Mouse (Mus musculus) stomach, postnatal 0 days (tissue): Measurements from ENCODE around the gene Rnf8. TPM values are rescaled to one million over a fixed set of nuclear protein-coding genes. Genes with fewer than 3 reads are reported as not detected.

Experiments used
- ATAC-seq: fragments of 200-750 bp; cut with Nextera tagmentation; 2 replicates; pipeline ENCODE4 v1.8.0; 2017; ENCODE audit not compliant: low FRiP score, low TSS enrichment
- DNase-seq: peaks from one replicate; pipeline ENCODE4 v3.0.0-alpha.2; 2016; ENCODE audit warnings: low spot score
- H3K27ac ChIP-seq: fragments of 300-500 bp; sonication (generic); replicated peaks from 2 replicates; pipeline ENCODE4 v1.5.1; 2014; ENCODE audit warnings: mild to moderate bottlenecking, control low read depth
- H3K27me3 ChIP-seq: fragments of 300-500 bp; sonication (generic); 2 replicates; pipeline ENCODE4 v1.6.1; 2014; ENCODE audit warnings: low read length; ENCODE audit not compliant: control insufficient read depth, insufficient read depth
- H3K36me3 ChIP-seq: fragments of 300-500 bp; sonication (generic); 2 replicates; pipeline ENCODE4 v1.6.1; 2014; ENCODE audit warnings: low read length, mixed read lengths; ENCODE audit not compliant: control insufficient read depth, insufficient read depth
- H3K4me1 ChIP-seq: fragments of 300-500 bp; sonication (generic); replicated peaks from 2 replicates; pipeline ENCODE4 v1.6.1; 2014; ENCODE audit warnings: antibody characterized with exemption; ENCODE audit not compliant: control insufficient read depth, insufficient read depth
- H3K4me2 ChIP-seq: fragments of 300-500 bp; sonication (generic); replicated peaks from 2 replicates; pipeline ENCODE4 v1.6.1; 2014; ENCODE audit warnings: low read depth, mild to moderate bottlenecking, control low read depth, moderate library complexity
- H3K4me3 ChIP-seq: fragments of 300-500 bp; sonication (generic); 2 replicates; pipeline ENCODE4 v1.5.1; 2014; ENCODE audit warnings: low read depth, low read length, control low read depth
- H3K9ac ChIP-seq: fragments of 300-500 bp; sonication (generic); 2 replicates; pipeline ENCODE4 v1.6.1; 2014; ENCODE audit warnings: mild to moderate bottlenecking, low read length, control low read depth, mixed read lengths
- H3K9me3 ChIP-seq: fragments of 300-500 bp; sonication (generic); 2 replicates; pipeline ENCODE4 v1.6.1; 2016; ENCODE audit warnings: low read length; ENCODE audit not compliant: control insufficient read depth
- CTCF ChIP-seq: IDR thresholded peaks from 2 replicates; pipeline ENCODE4 v1.5.1; 2016; ENCODE audit warnings: antibody characterized with exemption, low read depth, mild to moderate bottlenecking, moderate library complexity
- EP300 ChIP-seq: optimal IDR thresholded peaks from 2 replicates; pipeline ENCODE3; 2016; ENCODE audit warnings: antibody characterized with exemption
- WGBS: fragments of 180-500 bp; shearing (Covaris S2); extraction: QIAGEN DNeasy Blood & Tissue Kit; methylation state at CpG from one replicate; pipeline ENCODE4 v1.1.7; 2014; 5-methylcytosine and 5-hydroxymethylcytosine counted together
- polyA plus RNA-seq: library from polyadenylated mRNA; unstranded; fragments of >200 nt; fragmentation: Nextera tagmentation; extraction: Ambion mirVana; gene quantifications from 2 replicates; pipeline ENCODE4 v1.2.1, GENCODE M21; 2015

The Rnf8 gene
- polyA plus RNA-seq, 1 experiment from 2014 or later: 32.6 TPM

- peaks cover 29% of the 10 kb centered on the region for H3K36me3 ChIP-seq
- ATAC-seq (no peak), DNase-seq (no peak)
- no peak for TF ChIP-seq EP300
- TF ChIP-seq CTCF: no peak
- no peaks in the 10 kb centered on the region for H3K4me1 ChIP-seq
- no peak overlapping the region for H3K4me3 ChIP-seq
- H3K4me2 ChIP-seq: no peak overlapping the region
- H3K27me3 ChIP-seq: no peaks in the 10 kb centered on the region
- no peaks in the 10 kb centered on the region for H3K9me3 ChIP-seq
- no peak overlapping the region for H3K27ac ChIP-seq
- no peak overlapping the region for H3K9ac ChIP-seq
- WGBS: 71% methylated on average over 2 of the region's 2 CpGs
Observed at GRCm38 (mm10) chr17:29683127-29683526, 68.5 kb downstream of the Rnf8 start.

DNA sequence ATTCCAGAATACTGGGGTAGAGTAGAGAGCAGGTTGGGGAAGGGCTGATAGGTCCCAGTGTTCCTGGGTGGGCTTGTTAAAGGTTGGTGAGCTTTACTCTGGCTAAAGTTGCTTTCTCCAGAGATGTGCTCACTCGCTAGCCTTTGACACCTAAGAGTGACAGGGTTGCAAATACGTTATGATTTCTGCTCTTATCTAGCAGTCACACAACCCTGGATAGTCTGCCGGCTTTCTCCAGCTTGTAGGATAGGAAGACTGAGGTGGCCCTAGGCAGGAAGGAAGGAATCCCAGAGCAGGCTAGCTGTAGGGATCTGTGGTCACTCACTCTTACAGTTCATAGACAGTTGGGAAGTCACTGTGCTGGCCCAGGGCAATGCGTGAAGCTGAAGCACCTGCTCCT lies 69.7 kb downstream of the Rnf8 start:
- DNase-seq: no peak

DNA sequence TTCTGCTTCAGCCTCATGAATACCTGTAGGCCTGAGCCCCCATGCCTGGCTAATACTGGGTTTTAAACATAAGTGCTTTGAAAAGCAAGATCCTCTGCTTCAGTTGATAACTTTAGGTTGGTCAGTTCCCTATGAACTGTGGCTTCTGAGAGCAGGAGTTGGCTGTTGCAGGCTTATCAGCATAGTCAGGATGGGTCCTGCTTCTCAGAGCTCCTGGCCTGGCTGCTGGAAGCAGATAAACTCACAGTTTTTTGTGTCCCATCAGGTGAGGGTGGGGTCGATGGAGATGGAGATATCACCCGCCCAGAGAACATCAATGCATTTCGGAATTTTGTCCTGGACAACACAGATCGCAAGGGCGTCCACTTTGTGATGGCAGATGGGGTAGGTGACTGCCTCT lies 72.2 kb downstream of the Rnf8 start:
- WGBS: 93% methylated on average over 5 of the region's 5 CpGs
- no peak for TF ChIP-seq CTCF
- DNase-seq (no peak), ATAC-seq (no peak)
- H3K9me3 ChIP-seq: no peaks in the 10 kb centered on the region
- H3K4me1 ChIP-seq: no peaks in the 10 kb centered on the region
- H3K4me3 ChIP-seq: no peak overlapping the region
- H3K4me2 ChIP-seq: no peak overlapping the region
- no peak overlapping the region for H3K27ac ChIP-seq
- H3K27me3 ChIP-seq: no peaks in the 10 kb centered on the region
- H3K36me3 ChIP-seq: peaks cover 28% of the 10 kb centered on the region
- H3K9ac ChIP-seq: no peak overlapping the region

More for the DNA sequence above, 69.7 kb downstream of the Rnf8 start:
- 91% methylated on average over 4 of the region's 4 CpGs for WGBS
- no peak for TF ChIP-seq CTCF
- no peak for TF ChIP-seq EP300
- no peak overlapping the region for H3K9ac ChIP-seq
- H3K4me2 ChIP-seq: no peak overlapping the region
- H3K36me3 ChIP-seq: peaks cover 26% of the 10 kb centered on the region
- no peaks in the 10 kb centered on the region for H3K4me1 ChIP-seq
- H3K4me3 ChIP-seq: no peak overlapping the region
- no peaks in the 10 kb centered on the region for H3K9me3 ChIP-seq
- no peak for ATAC-seq
- H3K27ac ChIP-seq: no peak overlapping the region
- H3K27me3 ChIP-seq: no peaks in the 10 kb centered on the region

- Histone ChIP-seq H3K9ac (no peak overlapping the region), H3K4me1 (no peaks in the 10 kb centered on the region), H3K27me3 (no peaks in the 10 kb centered on the region), H3K36me3 (peaks cover 28% of the 10 kb centered on the region), H3K4me3 (no peak overlapping the region), H3K4me2 (no peak overlapping the region), H3K27ac (no peak overlapping the region), H3K9me3 (no peaks in the 10 kb centered on the region)
- ATAC-seq (no peak), DNase-seq (no peak)
- 88% methylated on average over 6 of the region's 6 CpGs for WGBS
- TF ChIP-seq CTCF (no peak), EP300 (no peak)
Observed at GRCm38 (mm10) chr17:29687373-29687772, 72.8 kb downstream of the Rnf8 start.

GRCm38 (mm10) chr17:29688610-29689009 lies 74.0 kb downstream of the Rnf8 start:
- Histone ChIP-seq H3K9ac (no peak overlapping the region), H3K4me2 (no peak overlapping the region), H3K4me3 (no peak overlapping the region), H3K27ac (no peak overlapping the region), H3K9me3 (no peaks in the 10 kb centered on the region), H3K4me1 (no peaks in the 10 kb centered on the region), H3K36me3 (peaks cover 28% of the 10 kb centered on the region), H3K27me3 (no peaks in the 10 kb centered on the region)
- no peak for DNase-seq
- WGBS: 93% methylated on average over 10 of the region's 10 CpGs
- no peak for ATAC-seq
- TF ChIP-seq CTCF (no peak), EP300 (no peak)

DNA sequence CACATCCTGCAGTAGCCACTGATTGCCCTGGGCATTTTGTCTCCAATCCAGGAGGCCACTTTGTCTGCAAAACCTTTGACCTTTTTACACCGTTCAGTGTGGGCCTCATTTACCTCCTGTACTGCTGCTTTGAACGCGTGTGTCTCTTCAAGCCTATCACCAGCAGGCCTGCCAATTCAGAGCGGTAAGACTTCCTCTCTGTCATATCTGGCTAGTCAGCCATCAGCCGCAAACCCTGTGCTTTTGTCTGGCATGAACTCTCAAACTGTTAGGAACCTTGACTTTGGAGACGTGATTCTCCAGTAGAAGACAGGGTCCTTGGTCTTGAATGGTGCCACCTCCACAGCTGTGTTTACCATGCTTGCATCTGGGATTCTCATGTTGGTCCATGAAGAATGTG lies 75.7 kb downstream of the Rnf8 start:
- Histone ChIP-seq H3K9ac (no peak overlapping the region), H3K27me3 (no peaks in the 10 kb centered on the region), H3K4me3 (no peak overlapping the region), H3K4me1 (no peaks in the 10 kb centered on the region), H3K9me3 (no peaks in the 10 kb centered on the region), H3K27ac (no peak overlapping the region), H3K36me3 (peaks cover 35% of the 10 kb centered on the region), H3K4me2 (no peak overlapping the region)
- ATAC-seq: no peak
- no peak for DNase-seq
- TF ChIP-seq EP300 (no peak), CTCF (no peak)
- 73% methylated on average over 6 of the region's 6 CpGs for WGBS
